Mouse (Mus musculus) heart, adult 8-10 months (tissue): ENCODE measurements around the gene Tpra1. TPM values are rescaled to one million over a fixed set of nuclear protein-coding genes. Genes with fewer than 3 reads are reported as not detected.

Experiments used
- DNase-seq: peaks from one replicate; pipeline ENCODE4 v3.0.0; 2022; ENCODE audit warnings: low spot score
- total RNA-seq, 4 experiments: library from RNA; stranded (reverse); gene quantifications; 2 replicates each; pipeline ENCODE4 v1.2.4; 2022

Gene Tpra1
- total RNA-seq, 4 experiments from 2014 or later, result 29.0 to 36.3 (median 32.2) TPM

GRCm38 (mm10) chr6:88957313-88957712 is 55.3 kb downstream of the Tpra1 start:
- no peak for DNase-seq

- DNase-seq, result no peak
These were observed 55.8 kb downstream of the Tpra1 start for GRCm38 (mm10) chr6:88957801-88958211.

- DNase-seq, result no peak
These were observed 56.3 kb downstream of the Tpra1 start for GRCm38 (mm10) chr6:88958305-88958704.

GRCm38 (mm10) chr6:88959834-88960233 is 57.8 kb downstream of the Tpra1 start:
- DNase-seq, result no peak

GRCm38 (mm10) chr6:88960941-88961340 is 58.9 kb downstream of the Tpra1 start:
- DNase-seq, result no peak

Other genes with a start within 250 kb of the Tpra1 start
- gene Mgll, start 177.8 kb upstream of the Tpra1 start, total RNA-seq, result 100 to 1,000 TPM in 2 of 4 experiments, 10 to 100 TPM in 2; 74.8 to 134 (median 102) TPM
- 10 to 100 TPM; 18.8 to 27.6 (median 23.8) TPM for gene Abtb1, start 60.3 kb upstream of the Tpra1 start, total RNA-seq
- gene Podxl2, start 27.2 kb upstream of the Tpra1 start, total RNA-seq, result 10 to 100 TPM; 13.7 to 14.8 (median 14.2) TPM
- gene Mcm2, start 3.5 kb upstream of the Tpra1 start, total RNA-seq, result 1 to 10 TPM; 4.7 to 6.7 (median 5.6) TPM